Mouse (Mus musculus): Measurements from ENCODE around the gene Rxrg. TPM values are rescaled to one million over a fixed set of nuclear protein-coding genes. Genes with fewer than 3 reads are reported as not detected.

Rxrg gene
- polyA plus RNA-seq, 1 experiment from 2014 or later = 0.93 TPM

DNA sequence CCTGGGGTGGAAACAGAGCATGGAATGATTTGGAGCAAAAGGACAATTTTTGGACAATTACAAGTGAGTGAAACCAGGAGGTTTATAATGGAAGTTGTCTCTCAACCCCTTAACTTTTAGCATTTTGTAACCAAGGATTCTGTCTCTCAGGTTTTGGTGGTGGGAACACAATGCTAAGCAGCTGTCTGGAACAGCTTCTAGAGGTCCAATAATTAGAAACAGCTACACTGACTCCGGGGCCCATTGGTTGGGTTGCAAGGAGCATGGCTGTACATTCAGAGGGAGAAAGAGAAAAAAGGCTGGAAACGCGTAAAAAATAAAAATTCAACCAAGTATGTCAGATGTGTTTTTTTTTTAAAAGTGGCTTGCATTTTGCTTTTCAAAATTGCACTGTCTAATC is 50.5 kb downstream of the Rxrg start:
- WGBS = 77% methylated on average over 3 of the region's 3 CpGs
- Histone ChIP-seq H3K9me3 (replicated peaks) (no peaks in the 10 kb centered on the region), H3K36me3 (no peaks in the 10 kb centered on the region), H3K4me3 (no peak overlapping the region), H3K9ac (no peak overlapping the region), H3K4me2 (no peak overlapping the region), H3K27ac (no peak overlapping the region), H3K27me3 (peaks cover 15% of the 10 kb centered on the region), H3K4me1 (replicated peaks) (no peaks in the 10 kb centered on the region)
- ATAC-seq (replicated peaks; ENCODE audit: insufficient number of reproducible peaks, insufficient read depth, low FRiP score, low read depth) = no peak

DNA sequence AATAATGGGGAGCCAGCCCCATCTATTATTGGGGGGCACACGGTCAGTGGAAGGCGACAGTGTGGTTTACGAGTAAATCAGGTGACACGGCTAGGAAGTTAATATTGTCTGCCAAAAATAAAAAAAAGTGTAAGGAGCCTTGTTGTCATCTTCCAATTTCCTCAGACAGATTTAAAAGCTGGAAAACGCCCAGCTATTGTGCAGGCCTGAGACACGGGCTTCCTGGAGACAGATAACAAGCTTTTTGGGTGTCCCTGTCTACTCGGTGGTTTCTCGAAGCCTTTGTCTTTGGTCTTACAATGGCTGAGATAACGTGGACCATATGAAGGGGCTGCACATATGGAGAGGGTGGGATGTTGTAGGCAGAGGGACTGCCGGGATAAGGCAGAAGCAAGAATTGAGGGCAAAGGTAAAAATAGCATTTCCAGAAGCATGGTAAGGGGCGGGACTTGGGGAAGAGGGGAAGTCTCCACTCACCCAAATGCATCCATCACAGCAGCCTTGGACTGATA is 51.0 kb downstream of the Rxrg start:
- Histone ChIP-seq H3K36me3 (no peaks in the 10 kb centered on the region), H3K9me3 (replicated peaks) (no peaks in the 10 kb centered on the region), H3K27ac (no peak overlapping the region), H3K9ac (no peak overlapping the region), H3K4me1 (replicated peaks) (no peaks in the 10 kb centered on the region), H3K27me3 (peaks cover 10% of the 10 kb centered on the region), H3K4me2 (no peak overlapping the region), H3K4me3 (no peak overlapping the region)
- 54% methylated on average over 11 of the region's 11 CpGs for WGBS
- ATAC-seq (replicated peaks; ENCODE audit: insufficient number of reproducible peaks, insufficient read depth, low FRiP score, low read depth) = no peak

DNA sequence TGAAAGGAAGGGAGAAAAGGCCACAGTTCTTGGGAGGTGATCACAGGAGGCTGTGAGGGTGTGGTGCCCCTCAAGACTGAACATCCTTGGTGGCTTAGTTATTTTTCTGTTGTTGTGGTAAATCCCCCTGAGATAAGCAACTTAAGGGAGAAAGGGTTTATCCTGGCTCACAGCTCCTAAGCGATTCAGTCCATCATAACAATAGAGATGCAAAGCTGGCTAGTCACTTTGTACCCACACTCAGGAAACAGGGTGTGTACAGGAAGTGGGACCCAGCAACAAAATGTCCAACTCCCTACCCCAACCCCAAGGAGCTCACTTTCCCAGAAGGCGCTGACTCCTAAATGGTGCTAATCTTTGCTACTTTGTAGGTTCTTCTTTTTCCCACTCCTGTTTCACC is 54.2 kb downstream of the Rxrg start:
- WGBS = 68% methylated on average over 2 of the region's 2 CpGs
- Histone ChIP-seq H3K27ac (no peak overlapping the region), H3K36me3 (no peaks in the 10 kb centered on the region), H3K4me1 (replicated peaks) (no peaks in the 10 kb centered on the region), H3K4me3 (no peak overlapping the region), H3K9ac (no peak overlapping the region), H3K9me3 (replicated peaks) (no peaks in the 10 kb centered on the region), H3K27me3 (peaks cover 20% of the 10 kb centered on the region), H3K4me2 (no peak overlapping the region)
- no peak for ATAC-seq (replicated peaks; ENCODE audit: insufficient number of reproducible peaks, insufficient read depth, low FRiP score, low read depth)

DNA sequence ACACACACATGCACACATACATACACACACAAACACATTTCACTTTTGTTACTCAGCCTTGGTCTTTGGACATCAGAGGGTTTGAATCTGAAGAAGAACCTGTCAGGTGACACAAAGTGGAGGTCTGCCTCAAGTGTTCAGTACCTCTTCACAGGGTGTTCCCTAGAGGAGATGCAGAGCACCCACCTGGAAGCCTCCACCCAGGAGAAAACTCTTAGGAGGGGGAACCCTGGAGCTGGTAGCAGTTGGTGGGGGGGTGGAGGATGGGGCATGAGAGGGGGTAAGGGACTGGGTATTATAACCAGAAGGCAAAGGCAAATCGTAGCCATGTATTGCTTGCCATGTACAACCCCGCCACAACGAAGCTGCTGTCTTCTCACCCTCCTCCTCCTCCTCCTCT is 60.9 kb downstream of the Rxrg start:
- Histone ChIP-seq H3K9ac (no peak overlapping the region), H3K27me3 (peaks cover 56% of the 10 kb centered on the region)

DNA sequence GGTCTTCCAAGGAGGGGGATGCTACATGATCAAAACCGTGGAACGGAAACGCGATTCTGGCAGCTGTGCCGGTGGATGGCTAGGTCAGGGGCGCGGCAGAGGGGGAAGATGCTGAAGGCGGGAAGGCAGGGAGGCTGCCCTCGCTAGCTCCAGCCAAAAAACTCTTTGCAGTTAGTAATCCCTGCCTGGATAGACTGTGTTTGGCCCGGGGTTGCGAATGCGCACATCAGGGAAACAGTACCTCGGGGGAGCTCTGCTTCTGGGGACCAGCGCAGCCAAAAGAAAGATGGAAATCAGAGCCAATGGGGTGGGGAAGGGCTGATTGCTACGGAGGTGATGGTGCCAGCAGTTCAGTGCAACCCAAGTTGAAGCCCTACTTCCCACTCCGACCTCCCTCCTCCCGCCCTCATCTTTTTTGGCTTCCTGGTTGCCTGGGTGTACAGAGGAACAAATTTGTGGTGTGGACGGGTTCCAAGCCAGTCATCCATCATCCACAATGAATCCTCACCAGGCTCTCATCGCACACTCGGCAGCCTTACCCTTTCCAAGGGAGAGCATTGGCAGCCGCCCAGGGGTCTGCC is 62.4 kb downstream of the Rxrg start:
- peak overlapping the region; percentile 57 for H3K4me2 ChIP-seq
- peaks cover 51% of the 10 kb centered on the region for H3K27me3 ChIP-seq
- H3K36me3 ChIP-seq = no peaks in the 10 kb centered on the region
- no peak overlapping the region for H3K9ac ChIP-seq
- H3K4me1 ChIP-seq (replicated peaks) = peaks cover 11% of the 10 kb centered on the region
- WGBS = 3% methylated on average over 21 of the region's 21 CpGs
- peak overlapping the region; percentile 25 for H3K4me3 ChIP-seq
- H3K27ac ChIP-seq = no peak overlapping the region
- H3K9me3 ChIP-seq (replicated peaks) = no peaks in the 10 kb centered on the region
- peak; percentile 47 for ATAC-seq (replicated peaks; ENCODE audit: insufficient number of reproducible peaks, insufficient read depth, low FRiP score, low read depth)

More for the DNA sequence above, 60.9 kb downstream of the Rxrg start:
- Histone ChIP-seq H3K27ac (no peak overlapping the region), H3K4me3 (no peak overlapping the region), H3K4me2 (no peak overlapping the region), H3K9me3 (replicated peaks) (no peaks in the 10 kb centered on the region), H3K36me3 (no peaks in the 10 kb centered on the region), H3K4me1 (replicated peaks) (peaks cover 11% of the 10 kb centered on the region)
- ATAC-seq (replicated peaks; ENCODE audit: insufficient number of reproducible peaks, insufficient read depth, low FRiP score, low read depth) = no peak
- 67% methylated on average over 3 of the region's 3 CpGs for WGBS

GRCm38 (mm10) chr1:167661123-167661522 is 62.9 kb downstream of the Rxrg start:
- Histone ChIP-seq H3K9ac (no peak overlapping the region), H3K4me2 (peak overlapping the region; percentile 57), H3K4me3 (peak overlapping the region; percentile 25), H3K36me3 (no peaks in the 10 kb centered on the region), H3K27ac (no peak overlapping the region), H3K27me3 (peaks cover 46% of the 10 kb centered on the region), H3K4me1 (replicated peaks) (peaks cover 11% of the 10 kb centered on the region), H3K9me3 (replicated peaks) (no peaks in the 10 kb centered on the region)
- 2% methylated on average over 19 of the region's 19 CpGs for WGBS
- ATAC-seq (replicated peaks; ENCODE audit: insufficient number of reproducible peaks, insufficient read depth, low FRiP score, low read depth) = peak; percentile 62; the same call in 1 of the 2 replicates

DNA sequence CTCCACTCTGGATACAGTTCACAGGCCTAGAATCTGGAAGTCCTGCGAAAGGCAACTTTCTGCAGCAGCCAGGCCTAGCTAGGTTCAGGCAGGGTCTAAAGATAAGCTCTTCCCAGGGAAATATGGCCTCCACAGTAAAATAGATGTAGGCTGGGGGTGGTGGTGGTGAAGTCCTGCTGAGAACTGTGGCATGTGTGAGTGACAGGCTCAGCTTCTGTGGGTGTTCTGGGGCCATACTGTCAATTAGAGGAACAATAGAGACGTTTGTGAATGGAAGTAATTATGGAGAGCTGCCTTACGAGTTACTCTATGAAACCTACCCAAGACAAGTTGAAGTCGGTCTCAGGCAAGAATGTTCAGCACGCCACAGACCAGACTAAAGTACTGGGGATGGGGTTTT is 65.0 kb downstream of the Rxrg start:
- ATAC-seq (replicated peaks; ENCODE audit: insufficient number of reproducible peaks, insufficient read depth, low FRiP score, low read depth) = no peak
- Histone ChIP-seq H3K27me3 (peaks cover 31% of the 10 kb centered on the region), H3K36me3 (no peaks in the 10 kb centered on the region), H3K4me3 (no peak overlapping the region), H3K9me3 (replicated peaks) (no peaks in the 10 kb centered on the region), H3K4me2 (no peak overlapping the region), H3K27ac (no peak overlapping the region), H3K4me1 (replicated peaks) (peaks cover 11% of the 10 kb centered on the region), H3K9ac (no peak overlapping the region)
- WGBS = 70% methylated on average over 5 of the region's 5 CpGs

DNA sequence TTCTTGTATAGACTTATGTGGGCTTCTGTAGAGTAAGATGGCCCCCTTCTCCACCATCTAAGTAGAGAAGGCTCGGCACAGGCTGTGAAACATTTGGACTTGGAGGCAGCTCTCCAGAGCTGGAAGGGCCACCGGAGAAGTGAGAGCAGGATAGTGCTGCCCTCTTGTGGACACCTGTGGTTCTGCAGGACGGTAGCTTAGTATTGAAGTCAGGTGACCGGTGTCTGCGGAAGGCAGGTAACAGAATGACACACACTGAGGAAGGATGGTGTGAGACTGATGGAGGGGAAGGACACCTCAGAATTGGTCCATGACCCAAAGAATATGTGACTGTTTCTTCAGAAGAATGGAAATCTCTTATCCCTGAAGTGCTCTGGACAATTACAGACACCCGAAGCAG is 71.6 kb downstream of the Rxrg start:
- WGBS = 28% methylated on average over 6 of the region's 6 CpGs

GRCm38 (mm10) chr1:167672433-167672987 is 74.3 kb downstream of the Rxrg start:
- peaks cover 39% of the 10 kb centered on the region for H3K27me3 ChIP-seq
- H3K4me3 ChIP-seq = no peak overlapping the region
- no peaks in the 10 kb centered on the region for H3K9me3 ChIP-seq (replicated peaks)
- peaks cover 3% of the 10 kb centered on the region for H3K4me1 ChIP-seq (replicated peaks)
- H3K4me2 ChIP-seq = peak overlapping the region; percentile 30; the same call in 1 of the 2 replicates
- ATAC-seq (replicated peaks; ENCODE audit: insufficient number of reproducible peaks, insufficient read depth, low FRiP score, low read depth) = no peak
- no peak overlapping the region for H3K9ac ChIP-seq
- H3K36me3 ChIP-seq = no peaks in the 10 kb centered on the region
- no peak overlapping the region for H3K27ac ChIP-seq
- 17% methylated on average over 17 of the region's 17 CpGs for whole genome bisulfite sequencing

More for the DNA sequence above, 71.6 kb downstream of the Rxrg start:
- H3K4me2 ChIP-seq = no peak overlapping the region
- H3K4me3 ChIP-seq = no peak overlapping the region
- H3K36me3 ChIP-seq = no peaks in the 10 kb centered on the region
- H3K27me3 ChIP-seq = peaks cover 39% of the 10 kb centered on the region
- peaks cover 3% of the 10 kb centered on the region for H3K4me1 ChIP-seq (replicated peaks)
- no peak for ATAC-seq (replicated peaks; ENCODE audit: insufficient number of reproducible peaks, insufficient read depth, low FRiP score, low read depth)
- no peaks in the 10 kb centered on the region for H3K9me3 ChIP-seq (replicated peaks)
- H3K27ac ChIP-seq = no peak overlapping the region
- no peak overlapping the region for H3K9ac ChIP-seq

DNA sequence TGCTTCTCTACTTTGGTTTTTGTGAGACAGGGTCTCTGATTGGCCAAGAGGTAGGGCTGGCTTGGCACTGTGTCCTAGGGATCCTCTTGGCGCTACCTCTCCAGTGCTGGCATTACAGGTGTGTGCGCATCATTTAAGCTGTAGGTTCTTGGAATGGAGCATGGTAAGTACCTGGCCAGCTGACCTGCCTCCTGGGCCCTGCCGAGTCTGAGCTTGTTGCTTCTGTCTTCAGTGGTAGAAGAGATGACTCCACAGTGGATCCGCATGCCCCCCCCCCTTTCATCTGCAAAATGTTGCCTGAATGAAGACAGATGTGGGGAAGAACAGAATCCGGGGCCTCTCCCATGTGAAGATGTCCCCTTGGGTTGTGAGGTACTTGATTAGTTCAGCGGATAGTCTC is 80.9 kb downstream of the Rxrg start:
- WGBS = 86% methylated on average over 6 of the region's 6 CpGs

DNA sequence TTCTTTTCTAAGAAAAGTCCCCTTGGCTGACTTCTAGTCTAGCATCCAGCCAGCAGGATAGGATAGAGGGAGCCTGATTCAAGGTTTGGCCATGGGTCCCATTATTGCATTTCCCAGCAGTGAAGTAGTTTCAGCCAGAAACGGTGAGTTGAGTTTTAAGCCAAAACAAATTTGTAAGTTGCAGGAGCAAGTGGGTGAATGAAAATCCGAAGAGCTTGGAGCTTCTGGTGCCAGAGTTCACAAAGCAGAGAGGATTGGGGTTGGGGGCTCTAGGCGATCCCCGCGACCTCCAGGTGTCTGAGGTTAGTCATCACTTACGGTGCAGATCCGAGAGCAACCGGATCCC is 89.8 kb downstream of the Rxrg start:
- Histone ChIP-seq H3K27me3 (peaks cover 75% of the 10 kb centered on the region), H3K36me3 (no peaks in the 10 kb centered on the region), H3K9me3 (replicated peaks) (no peaks in the 10 kb centered on the region), H3K27ac (no peak overlapping the region), H3K9ac (no peak overlapping the region), H3K4me1 (replicated peaks) (peaks cover 26% of the 10 kb centered on the region), H3K4me2 (peak overlapping the region; percentile 96), H3K4me3 (peak overlapping the region; percentile 55)
- under 1% methylated on average over 8 of the region's 8 CpGs for WGBS
- ATAC-seq (replicated peaks; ENCODE audit: insufficient number of reproducible peaks, insufficient read depth, low FRiP score, low read depth) = no peak

More for the DNA sequence above, 80.9 kb downstream of the Rxrg start:
- Histone ChIP-seq H3K36me3 (no peaks in the 10 kb centered on the region), H3K9me3 (replicated peaks) (0 out of 2 replicates have a peak, but pooled peaks cover 5% of the 10 kb centered on the region), H3K4me3 (no peak overlapping the region), H3K4me1 (replicated peaks) (no peaks in the 10 kb centered on the region), H3K27me3 (peaks cover 6% of the 10 kb centered on the region), H3K9ac (no peak overlapping the region), H3K4me2 (no peak overlapping the region), H3K27ac (no peak overlapping the region)
- ATAC-seq (replicated peaks; ENCODE audit: insufficient number of reproducible peaks, insufficient read depth, low FRiP score, low read depth) = no peak

Data from heart, embryonic 15.5 days (tissue).